Mouse (Mus musculus): ENCODE measurements around the gene Sytl2. TPM values are rescaled to one million over a fixed set of nuclear protein-coding genes. Genes with fewer than 3 reads are reported as not detected.
A peak's percentile ranks its signal among the peaks of the same experiment; 100 is the strongest.

The Sytl2 gene
- total and polyA plus RNA-seq, 2 experiments from 2014 or later: 7.3 to 11.4 TPM

- H3K27ac ChIP-seq: no peak overlapping the region
- no peaks in the 10 kb centered on the region for H3K4me1 ChIP-seq (ENCODE audit: insufficient read depth, low read length)
- H3K4me3 ChIP-seq (ENCODE audit: low read length): no peak overlapping the region
- DNase-seq (ENCODE audit: low spot score) (no peak), ATAC-seq (no peak)
- 81% methylated on average over 11 of the region's 11 CpGs for WGBS
- H3K36me3 ChIP-seq (ENCODE audit: insufficient read depth, low read length): no peaks in the 10 kb centered on the region
- no peak overlapping the region for H3K4me2 ChIP-seq (ENCODE audit: low read depth, low read length)
- H3K27me3 ChIP-seq (ENCODE audit: insufficient read depth, low read length): no peaks in the 10 kb centered on the region
- H3K9ac ChIP-seq (replicated peaks; ENCODE audit: low read length): no peak overlapping the region
- H3K9me3 ChIP-seq (ENCODE audit: low read length): no peaks in the 10 kb centered on the region
- no peak for TF ChIP-seq CTCF (IDR thresholded peaks at IDR 0.05; ENCODE audit: low read depth)
Measured at GRCm38 (mm10) chr7:90281759-90282546, 20.1 kb upstream of the Sytl2 start.

GRCm38 (mm10) chr7:90282786-90283185, 19.3 kb upstream of the Sytl2 start:
- H3K4me2 ChIP-seq (ENCODE audit: low read depth, low read length): no peak overlapping the region
- H3K9ac ChIP-seq (replicated peaks; ENCODE audit: low read length): no peak overlapping the region
- WGBS: 96% methylated on average over 1 of the region's 1 CpGs
- TF ChIP-seq CTCF (IDR thresholded peaks at IDR 0.05; ENCODE audit: low read depth): no peak
- no peak for ATAC-seq
- no peak for DNase-seq (ENCODE audit: low spot score)
- no peaks in the 10 kb centered on the region for H3K4me1 ChIP-seq (ENCODE audit: insufficient read depth, low read length)
- no peak overlapping the region for H3K4me3 ChIP-seq (ENCODE audit: low read length)
- H3K9me3 ChIP-seq (ENCODE audit: low read length): no peaks in the 10 kb centered on the region
- H3K27me3 ChIP-seq (ENCODE audit: insufficient read depth, low read length): no peaks in the 10 kb centered on the region
- H3K36me3 ChIP-seq (ENCODE audit: insufficient read depth, low read length): no peaks in the 10 kb centered on the region
- H3K27ac ChIP-seq: no peak overlapping the region

- TF ChIP-seq CTCF (IDR thresholded peaks at IDR 0.05; ENCODE audit: low read depth): no peak
- H3K4me3 ChIP-seq (ENCODE audit: low read length): no peak overlapping the region
- no peaks in the 10 kb centered on the region for H3K9me3 ChIP-seq (ENCODE audit: low read length)
- no peak overlapping the region for H3K9ac ChIP-seq (replicated peaks; ENCODE audit: low read length)
- no peaks in the 10 kb centered on the region for H3K36me3 ChIP-seq (ENCODE audit: insufficient read depth, low read length)
- DNase-seq (ENCODE audit: low spot score): no peak
- no peak overlapping the region for H3K27ac ChIP-seq
- no peak for ATAC-seq
- no peaks in the 10 kb centered on the region for H3K4me1 ChIP-seq (ENCODE audit: insufficient read depth, low read length)
- H3K27me3 ChIP-seq (ENCODE audit: insufficient read depth, low read length): no peaks in the 10 kb centered on the region
- no peak overlapping the region for H3K4me2 ChIP-seq (ENCODE audit: low read depth, low read length)
- 60% methylated on average over 7 of the region's 7 CpGs for WGBS
Measured at GRCm38 (mm10) chr7:90284793-90285192, 17.3 kb upstream of the Sytl2 start.

- 88% methylated on average over 6 of the region's 6 CpGs for WGBS
- Histone ChIP-seq H3K27me3 (ENCODE audit: insufficient read depth, low read length) (no peaks in the 10 kb centered on the region), H3K4me2 (ENCODE audit: low read depth, low read length) (no peak overlapping the region), H3K9ac (replicated peaks; ENCODE audit: low read length) (no peak overlapping the region), H3K27ac (no peak overlapping the region), H3K4me3 (ENCODE audit: low read length) (no peak overlapping the region), H3K4me1 (ENCODE audit: insufficient read depth, low read length) (no peaks in the 10 kb centered on the region), H3K36me3 (ENCODE audit: insufficient read depth, low read length) (no peaks in the 10 kb centered on the region), H3K9me3 (ENCODE audit: low read length) (no peaks in the 10 kb centered on the region)
- ATAC-seq (no peak), DNase-seq (ENCODE audit: low spot score) (no peak)
- no peak for TF ChIP-seq CTCF (IDR thresholded peaks at IDR 0.05; ENCODE audit: low read depth)
Measured at GRCm38 (mm10) chr7:90291885-90292284, 10.2 kb upstream of the Sytl2 start.

GRCm38 (mm10) chr7:90302647-90303552, 848 bp downstream of the Sytl2 start:
- ATAC-seq (peak; percentile 51; the same call in 1 of the 2 replicates), DNase-seq (ENCODE audit: low spot score) (no peak)
- Histone ChIP-seq H3K4me3 (ENCODE audit: low read length) (peak overlapping the region; percentile 72), H3K27ac (no peak overlapping the region), H3K36me3 (ENCODE audit: insufficient read depth, low read length) (no peaks in the 10 kb centered on the region), H3K4me1 (ENCODE audit: insufficient read depth, low read length) (no peaks in the 10 kb centered on the region), H3K9me3 (ENCODE audit: low read length) (no peaks in the 10 kb centered on the region), H3K4me2 (ENCODE audit: low read depth, low read length) (peak overlapping the region; percentile 99), H3K9ac (replicated peaks; ENCODE audit: low read length) (peak overlapping the region; percentile 55), H3K27me3 (ENCODE audit: insufficient read depth, low read length) (no peaks in the 10 kb centered on the region)
- WGBS: 5% methylated on average over 27 of the region's 27 CpGs
- no peak for TF ChIP-seq CTCF (IDR thresholded peaks at IDR 0.05; ENCODE audit: low read depth)

- Histone ChIP-seq H3K9ac (replicated peaks; ENCODE audit: low read length) (no peak overlapping the region), H3K4me1 (ENCODE audit: insufficient read depth, low read length) (no peaks in the 10 kb centered on the region), H3K27ac (no peak overlapping the region), H3K4me3 (ENCODE audit: low read length) (no peak overlapping the region), H3K27me3 (ENCODE audit: insufficient read depth, low read length) (no peaks in the 10 kb centered on the region), H3K4me2 (ENCODE audit: low read depth, low read length) (no peak overlapping the region), H3K9me3 (ENCODE audit: low read length) (no peaks in the 10 kb centered on the region), H3K36me3 (ENCODE audit: insufficient read depth, low read length) (no peaks in the 10 kb centered on the region)
- ATAC-seq: no peak
- no peak for DNase-seq (ENCODE audit: low spot score)
- no peak for TF ChIP-seq CTCF (IDR thresholded peaks at IDR 0.05; ENCODE audit: low read depth)
- WGBS: 5% methylated on average over 3 of the region's 3 CpGs
Measured at GRCm38 (mm10) chr7:90306079-90306478, 4.0 kb downstream of the Sytl2 start.

Data from hindbrain, postnatal 0 days (tissue).